Mouse (Mus musculus) brain, adult 10 weeks (tissue): ENCODE results near the gene Ank. TPM values are rescaled to one million over a fixed set of nuclear protein-coding genes. Genes with fewer than 3 reads are reported as not detected.

Experiments
- polyA plus RNA-seq: library from polyadenylated mRNA; stranded (reverse); fragments of 350-450 nt; fragmentation: Illumina TruSeq; extraction: RNeasy Lipid Tissue Mini Kit (QIAGEN cat#74804); gene quantifications from one replicate; pipeline ENCODE4 v1.2.3, GENCODE M21; 2015; ENCODE audit warnings: low read depth, low replicate concordance

Ank gene
- 167 TPM for polyA plus RNA-seq

GRCm38 (mm10) chr15:27466131-27467080, at the start of gene Ank:
Gene Ank (plus strand): TSS chr15:27466677.

DNA sequence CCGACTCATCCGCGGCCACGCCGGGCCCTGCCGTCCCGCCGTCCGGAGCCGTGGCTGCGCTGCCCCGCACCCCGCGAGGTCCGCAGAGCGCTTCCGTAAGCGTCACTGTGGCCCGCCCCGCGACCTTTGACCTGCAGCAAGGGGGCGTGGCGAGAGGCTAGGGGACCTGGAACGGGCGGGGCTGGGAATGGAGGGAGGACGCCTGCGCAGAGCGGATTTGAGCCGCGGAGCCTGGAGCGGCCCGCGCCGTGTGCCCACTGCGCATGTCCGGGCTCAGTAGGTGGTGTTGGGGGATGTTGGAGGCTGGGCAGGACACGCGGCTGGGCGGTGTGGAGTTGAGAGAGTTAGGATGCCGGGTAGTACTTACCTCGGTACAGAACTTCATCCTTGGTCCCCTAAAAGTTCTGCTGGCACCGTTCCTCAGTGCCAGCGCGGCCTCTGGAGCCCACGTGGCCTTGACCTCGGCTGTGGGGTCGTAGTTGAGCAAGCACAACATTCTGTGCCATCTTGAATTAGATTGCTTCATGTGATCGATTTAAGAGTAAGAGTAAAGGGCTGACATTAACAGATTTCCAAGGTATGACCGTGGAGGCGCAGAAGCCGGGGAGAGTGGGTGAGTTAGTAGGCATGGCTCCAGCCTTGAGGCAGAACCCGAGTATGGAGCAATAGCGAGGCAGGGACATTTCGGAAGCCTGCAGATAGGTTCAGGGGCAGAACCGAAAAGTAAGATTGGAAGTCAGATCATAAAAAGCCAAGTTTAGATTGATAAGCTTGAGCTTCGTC, 164.3 kb downstream of the Ank start, which contains the start of gene Otulin:
Otulin (minus strand) TSS at position 93 of the 783 bp plus-strand sequence.

Other genes starting within 250 kb of the Ank start
- gene Otulin, start 164.0 kb downstream of the Ank start, polyA plus RNA-seq: 20.3 TPM
- 29.4 TPM for gene Otulinl, start 214.9 kb downstream of the Ank start, polyA plus RNA-seq